Mouse (Mus musculus) thymus, postnatal 25 days (tissue): ENCODE data around the gene Cers1.

ENCODE experiments used
- DNase-seq: peaks from one replicate; pipeline ENCODE4 v3.0.0; 2022

Gene Cers1

DNA sequence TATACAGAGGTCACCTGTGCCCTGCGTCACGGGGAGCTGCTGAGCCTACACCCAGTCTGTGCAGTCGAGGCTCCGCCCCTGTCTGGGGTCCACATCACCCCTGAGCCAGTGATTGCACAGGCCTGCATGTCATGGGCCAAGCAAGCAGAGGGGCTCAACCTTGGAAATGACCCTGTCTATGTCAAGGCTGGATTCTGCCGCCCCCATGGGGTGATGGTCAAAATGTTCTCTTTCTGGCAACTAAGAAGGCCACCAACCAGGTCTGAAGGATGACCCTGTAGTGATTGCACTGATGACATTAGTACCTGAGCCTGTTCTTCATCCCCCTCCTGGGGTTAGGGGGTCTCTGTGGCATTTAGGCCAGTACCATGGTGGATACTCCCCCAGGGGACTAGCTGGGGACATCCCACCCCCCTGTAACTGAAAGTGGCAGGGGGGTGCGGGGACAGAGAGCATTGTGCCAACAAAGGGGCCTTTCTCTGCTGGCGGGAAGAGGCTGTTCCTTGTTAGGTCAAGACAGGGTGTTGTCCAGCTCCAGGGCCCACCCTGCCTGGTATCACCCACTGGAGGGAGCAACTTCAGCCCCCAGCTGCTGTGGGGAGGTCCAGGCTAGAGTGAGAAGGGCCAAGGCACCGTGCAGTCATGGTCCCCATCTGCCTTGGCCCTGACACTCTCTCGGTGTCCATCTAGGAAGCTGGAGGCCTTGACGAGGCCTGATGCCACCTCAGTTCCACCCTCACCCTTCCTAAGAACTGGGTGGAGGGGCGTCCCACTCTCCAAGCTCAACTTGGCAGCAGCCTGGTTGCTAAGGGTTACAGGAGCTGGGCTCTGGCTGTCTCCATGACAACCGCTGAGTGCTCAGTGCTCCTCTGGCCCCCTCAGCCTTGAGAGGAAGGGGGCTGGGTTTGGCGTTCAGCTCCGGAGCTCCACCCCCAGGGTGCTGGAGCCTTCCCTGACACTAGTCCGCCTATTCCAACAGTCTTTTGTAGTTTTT, 1.2 kb downstream of the Cers1 start:
- no peak for DNase-seq

GRCm38 (mm10) chr8:70317872-70318271, 2.3 kb downstream of the Cers1 start:
- DNase-seq: no peak

GRCm38 (mm10) chr8:70323716-70324115, 8.1 kb downstream of the Cers1 start:
- DNase-seq: no peak

DNA sequence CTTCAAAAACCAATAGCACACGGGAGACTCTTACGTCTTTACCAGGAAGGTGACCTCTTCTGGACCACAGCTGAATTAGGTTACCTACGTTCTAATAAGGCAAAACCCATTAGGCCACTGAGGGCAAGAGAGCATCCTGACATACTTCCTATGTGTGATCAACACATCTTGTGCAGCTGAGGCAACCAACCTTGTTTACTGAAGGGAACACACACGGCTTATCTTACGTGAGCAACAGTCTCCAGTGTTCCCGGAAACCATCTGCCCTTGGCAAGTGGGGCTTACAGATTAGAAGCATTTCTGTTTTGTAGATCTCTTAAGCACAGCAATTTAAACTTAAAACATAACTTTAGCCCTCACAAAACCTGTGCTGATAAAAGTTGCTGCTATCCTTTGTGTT, 11.9 kb downstream of the Cers1 start:
- no peak for DNase-seq

DNA sequence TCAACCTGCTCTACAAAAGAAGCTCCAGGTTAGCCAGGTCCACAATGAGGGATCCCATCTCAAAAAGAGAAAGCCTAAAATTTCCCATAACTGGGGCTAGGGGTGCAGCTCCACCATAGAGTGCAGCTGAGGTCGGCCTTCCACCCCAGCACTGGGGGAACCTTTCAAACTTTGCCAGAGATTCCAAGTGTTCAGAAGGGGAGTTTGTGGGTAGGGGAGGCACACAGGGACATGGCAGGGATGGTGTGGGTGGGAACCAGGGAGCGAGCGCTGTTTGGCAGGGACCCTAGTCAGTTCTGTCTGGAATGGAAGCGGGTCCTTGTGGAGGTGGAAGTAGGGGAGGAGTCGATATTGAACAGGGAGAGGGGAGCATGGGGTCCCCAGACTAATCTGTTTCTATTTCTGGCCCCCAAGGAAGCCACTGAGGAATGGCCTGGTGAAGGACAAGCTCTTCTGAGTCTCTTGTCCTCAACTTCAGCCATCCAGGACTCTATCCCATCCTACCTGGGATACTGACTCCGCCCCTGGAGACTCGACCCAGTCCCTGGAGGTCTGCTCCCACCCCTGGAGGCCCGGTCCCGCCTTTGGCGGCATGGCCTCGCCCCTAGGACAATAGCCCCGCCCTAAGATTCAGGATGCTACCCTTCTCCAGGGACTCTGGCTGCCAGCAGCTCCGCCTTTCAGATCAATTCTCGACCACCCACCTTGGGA, 13.7 kb downstream of the Cers1 start, which contains the start of gene Gdf1:
Gene Gdf1, plus strand, starts transcription at position 694 of the 711 bp plus-strand sequence.
- no peak for DNase-seq

- DNase-seq: no peak
These were observed 14.5 kb downstream of the Cers1 start for GRCm38 (mm10) chr8:70329835-70330740.

DNA sequence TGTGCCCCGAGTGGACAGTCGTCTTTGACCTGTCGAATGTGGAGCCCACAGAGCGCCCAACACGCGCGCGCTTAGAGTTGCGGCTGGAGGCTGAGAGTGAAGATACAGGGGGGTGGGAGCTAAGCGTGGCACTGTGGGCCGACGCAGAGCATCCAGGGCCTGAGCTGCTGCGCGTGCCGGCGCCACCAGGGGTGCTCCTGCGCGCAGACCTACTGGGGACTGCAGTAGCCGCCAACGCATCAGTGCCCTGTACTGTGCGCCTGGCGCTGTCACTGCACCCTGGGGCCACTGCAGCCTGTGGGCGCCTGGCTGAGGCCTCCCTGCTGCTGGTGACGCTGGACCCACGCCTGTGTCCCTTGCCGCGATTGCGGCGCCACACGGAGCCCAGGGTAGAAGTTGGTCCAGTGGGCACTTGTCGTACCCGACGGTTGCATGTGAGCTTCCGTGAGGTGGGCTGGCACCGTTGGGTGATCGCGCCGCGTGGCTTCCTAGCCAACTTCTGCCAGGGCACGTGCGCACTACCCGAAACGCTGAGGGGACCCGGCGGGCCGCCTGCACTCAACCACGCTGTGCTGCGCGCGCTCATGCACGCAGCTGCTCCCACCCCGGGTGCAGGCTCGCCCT, 15.3 kb downstream of the Cers1 start:
- DNase-seq: no peak

DNA sequence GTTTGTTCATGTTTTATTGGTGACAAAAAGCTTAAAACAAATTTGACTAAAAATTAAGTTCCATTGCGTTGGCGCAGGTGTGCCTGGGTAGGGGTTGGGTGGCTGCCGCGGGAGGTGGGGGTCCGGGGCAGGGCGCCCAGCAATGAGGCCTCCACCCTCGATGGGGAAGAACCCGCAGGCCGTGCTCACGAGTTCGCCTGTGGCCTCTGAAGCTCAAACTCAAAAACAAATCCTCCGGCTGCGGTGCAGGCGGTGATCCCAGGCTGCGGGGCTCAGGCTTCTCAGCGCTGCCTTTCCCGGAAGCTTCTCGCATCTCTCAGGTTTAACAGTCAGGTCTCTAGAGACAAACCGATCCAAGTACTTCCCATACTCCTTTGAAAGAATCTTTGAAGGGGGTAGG, 16.0 kb downstream of the Cers1 start:
- DNase-seq: no peak

GRCm38 (mm10) chr8:70332070-70332877, 16.7 kb downstream of the Cers1 start:
- no peak for DNase-seq

GRCm38 (mm10) chr8:70332878-70333202, 17.3 kb downstream of the Cers1 start:
- DNase-seq: no peak

DNA sequence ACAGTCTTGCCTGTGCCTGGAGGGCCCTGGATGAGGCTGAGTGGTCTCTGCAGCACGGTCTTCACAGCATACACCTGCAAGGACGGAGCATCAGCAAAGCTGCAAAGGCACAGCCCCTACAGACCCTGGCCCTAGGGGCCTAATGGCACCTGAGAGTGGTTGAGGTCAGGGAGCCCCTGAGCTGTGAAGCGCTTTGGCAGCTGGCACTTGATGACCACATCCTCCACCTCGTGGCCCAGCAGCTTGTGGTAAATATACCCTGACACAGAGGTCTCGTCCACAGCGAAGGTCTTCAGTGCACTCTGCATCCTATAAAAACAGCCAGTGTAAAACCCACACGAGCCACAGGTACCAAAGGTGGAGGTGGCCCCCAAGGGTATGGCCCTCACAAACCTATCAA, 23.4 kb downstream of the Cers1 start:
- DNase-seq: no peak

DNA sequence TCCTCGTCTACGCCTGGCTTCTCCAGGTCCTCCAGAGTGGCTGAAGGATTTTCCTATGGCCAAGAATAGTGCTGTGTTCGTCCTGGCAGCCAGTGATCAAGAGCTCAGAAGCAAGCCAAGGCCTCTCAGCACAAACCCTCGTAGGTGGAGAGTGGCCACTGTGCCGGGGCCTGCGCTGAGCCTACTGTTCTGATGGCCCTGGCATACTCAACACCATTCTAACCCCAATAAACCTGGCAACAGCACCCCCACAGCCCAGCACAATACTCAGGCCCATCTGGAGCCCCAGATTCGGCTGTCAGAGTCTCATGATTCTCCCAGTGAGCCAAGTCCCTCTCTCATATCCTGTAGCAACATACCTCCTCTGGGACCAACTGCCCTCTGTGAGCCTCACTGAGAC, 25.1 kb downstream of the Cers1 start:
- no peak for DNase-seq

DNA sequence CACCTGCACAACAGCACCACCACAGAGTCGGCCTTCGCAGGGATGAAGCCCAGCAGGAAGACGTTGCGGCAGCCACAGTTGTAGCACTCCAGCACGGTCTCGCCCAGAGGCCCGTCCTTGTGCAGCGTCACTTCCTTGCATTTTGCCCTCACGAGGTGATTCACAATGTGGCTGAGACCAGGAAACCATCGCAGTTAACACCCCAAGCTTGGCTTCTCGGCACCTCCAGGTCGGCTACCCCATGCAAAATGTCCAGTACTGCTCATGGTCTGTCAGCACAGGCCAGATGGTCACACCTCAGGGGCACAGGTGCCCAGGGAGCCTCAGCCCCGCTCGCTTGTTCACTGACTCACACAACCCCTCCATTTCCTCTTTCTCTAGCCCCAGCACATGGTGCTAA, 26.4 kb downstream of the Cers1 start:
- no peak for DNase-seq

DNA sequence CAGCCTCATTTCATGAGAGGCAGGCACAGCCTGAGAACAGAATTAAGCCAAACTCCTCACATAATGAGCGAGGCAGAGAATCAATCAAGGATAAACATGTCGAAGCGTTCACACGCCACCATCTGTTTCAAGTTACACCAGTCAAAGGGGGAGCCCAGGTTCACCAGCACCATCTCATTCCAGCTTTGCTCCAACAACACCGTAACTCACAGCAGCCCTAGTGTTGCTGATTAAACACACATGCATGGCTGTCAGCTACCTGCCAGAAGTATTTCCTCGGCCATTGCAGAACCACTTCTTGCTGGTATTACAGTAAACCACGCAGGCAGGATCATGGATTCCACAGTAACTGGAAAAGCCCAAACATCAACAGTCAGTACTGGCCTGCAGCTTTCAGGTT, 27.5 kb downstream of the Cers1 start:
- DNase-seq: no peak

GRCm38 (mm10) chr8:70343696-70344095, 28.1 kb downstream of the Cers1 start:
- peak; percentile 38 for DNase-seq

GRCm38 (mm10) chr8:70344279-70344678, 28.7 kb downstream of the Cers1 start:
- no peak for DNase-seq

DNA sequence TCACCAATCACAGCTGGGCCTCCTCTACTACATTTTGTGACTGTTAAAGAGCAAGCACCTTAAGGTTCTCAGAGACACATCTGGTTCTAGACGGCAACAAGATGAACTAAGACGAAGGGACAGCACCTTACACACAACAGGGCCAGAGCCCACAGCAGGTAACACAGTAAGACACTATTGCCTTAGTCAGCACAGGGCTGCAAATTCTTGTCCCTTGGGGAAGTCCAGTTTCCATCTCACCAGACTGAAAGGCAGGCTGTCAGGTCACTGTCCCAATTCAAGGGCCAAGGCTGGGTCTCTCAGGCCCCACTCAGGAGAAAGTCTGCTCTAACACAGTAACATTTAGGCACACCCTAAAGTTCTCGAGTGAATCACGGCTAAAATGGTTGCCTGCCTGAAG, 31.9 kb downstream of the Cers1 start:
- DNase-seq: no peak

DNA sequence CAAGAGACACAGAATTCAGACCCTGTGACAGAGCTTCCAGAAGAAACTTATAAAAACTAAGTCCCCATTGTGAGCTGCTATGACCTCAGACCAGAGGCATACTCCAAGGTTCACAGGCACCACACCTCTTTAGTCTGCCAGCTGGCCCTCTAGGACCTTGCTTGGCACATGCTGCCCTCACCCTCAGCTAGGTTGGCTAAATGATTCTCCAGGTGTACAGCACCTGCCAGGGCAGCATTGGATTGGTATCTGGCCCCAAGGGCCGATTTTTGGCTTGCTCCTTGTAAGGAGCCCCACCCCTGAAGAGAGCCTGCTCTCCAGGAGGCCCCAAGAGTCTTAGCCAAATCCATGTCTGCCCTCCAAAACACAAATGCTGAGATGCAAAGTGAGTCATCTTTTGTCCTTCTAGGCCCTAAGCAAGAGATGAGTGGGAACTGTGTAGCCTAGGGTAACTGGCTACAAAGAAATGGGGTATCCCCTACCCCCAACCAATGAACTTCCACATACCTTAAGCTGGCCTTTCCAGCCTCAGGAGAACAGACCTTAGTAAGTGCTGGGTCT, 32.4 kb downstream of the Cers1 start:
- DNase-seq: no peak

DNA sequence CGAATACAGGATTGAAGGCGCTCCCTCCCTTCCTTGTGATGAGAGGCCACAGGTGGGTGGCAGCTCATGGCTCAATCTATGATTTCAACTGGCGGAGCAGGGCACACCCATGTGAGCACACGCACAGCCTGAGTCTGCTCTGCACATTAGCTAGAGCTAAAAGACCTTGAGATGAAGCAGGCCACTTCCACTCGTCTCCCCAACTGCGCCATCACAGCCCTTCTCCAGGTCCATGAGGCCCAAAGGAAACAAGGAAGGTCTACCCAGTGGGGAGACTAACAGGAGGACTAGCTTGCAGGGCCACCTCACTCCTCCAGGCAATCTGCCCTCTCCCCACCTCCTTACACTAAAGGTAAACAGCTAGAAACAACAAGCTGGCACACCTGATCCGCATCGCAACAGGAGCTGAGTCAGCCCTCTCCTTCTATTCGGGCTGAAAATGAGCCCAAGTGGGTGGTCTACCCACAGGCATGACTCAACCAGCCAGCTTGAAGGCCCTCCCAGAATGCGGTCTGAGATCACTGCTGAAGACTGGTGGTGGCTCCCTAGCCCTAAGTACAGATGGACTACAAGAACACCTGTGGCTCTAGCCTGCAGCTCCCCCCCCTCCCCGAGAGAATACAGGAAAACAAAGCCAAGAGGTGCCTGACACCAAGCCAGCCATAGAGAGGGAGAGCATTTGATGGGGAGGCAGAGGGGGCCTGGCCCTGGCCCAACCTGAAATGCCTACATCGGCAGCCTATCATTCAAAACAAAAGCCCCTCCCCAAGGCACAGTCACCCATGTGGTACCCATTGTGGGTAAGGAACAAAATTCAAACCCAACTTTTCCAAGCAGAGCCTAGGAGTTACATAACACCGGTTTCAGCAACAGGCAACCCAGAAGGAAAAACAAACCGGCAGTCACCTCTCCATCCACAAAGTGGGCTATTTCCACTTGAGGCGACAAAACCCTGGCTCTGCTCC, 35.7 kb downstream of the Cers1 start:
- DNase-seq: no peak

DNA sequence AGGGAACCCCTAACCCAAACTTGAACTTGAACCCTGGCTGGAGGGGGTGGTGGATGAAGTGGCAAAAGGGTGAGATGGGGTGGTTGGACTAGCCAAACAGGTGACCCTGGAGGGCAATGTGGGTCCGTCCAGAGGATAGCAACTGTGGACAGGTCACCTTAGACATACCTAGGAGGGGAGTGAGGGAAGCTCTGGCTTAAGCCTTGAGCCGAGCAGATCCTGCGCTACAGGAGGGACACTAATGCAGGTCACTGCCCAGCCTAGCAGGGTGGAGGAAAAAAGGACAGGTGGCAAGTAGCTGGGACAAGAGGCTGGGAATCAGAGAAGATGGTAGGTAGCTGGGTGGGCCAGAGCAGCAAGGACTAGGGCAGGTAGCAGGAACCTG, 36.4 kb downstream of the Cers1 start:
- no peak for DNase-seq
